1 mouse cellular context compared by ENCODE assay signal in the genomic region with DNA sequence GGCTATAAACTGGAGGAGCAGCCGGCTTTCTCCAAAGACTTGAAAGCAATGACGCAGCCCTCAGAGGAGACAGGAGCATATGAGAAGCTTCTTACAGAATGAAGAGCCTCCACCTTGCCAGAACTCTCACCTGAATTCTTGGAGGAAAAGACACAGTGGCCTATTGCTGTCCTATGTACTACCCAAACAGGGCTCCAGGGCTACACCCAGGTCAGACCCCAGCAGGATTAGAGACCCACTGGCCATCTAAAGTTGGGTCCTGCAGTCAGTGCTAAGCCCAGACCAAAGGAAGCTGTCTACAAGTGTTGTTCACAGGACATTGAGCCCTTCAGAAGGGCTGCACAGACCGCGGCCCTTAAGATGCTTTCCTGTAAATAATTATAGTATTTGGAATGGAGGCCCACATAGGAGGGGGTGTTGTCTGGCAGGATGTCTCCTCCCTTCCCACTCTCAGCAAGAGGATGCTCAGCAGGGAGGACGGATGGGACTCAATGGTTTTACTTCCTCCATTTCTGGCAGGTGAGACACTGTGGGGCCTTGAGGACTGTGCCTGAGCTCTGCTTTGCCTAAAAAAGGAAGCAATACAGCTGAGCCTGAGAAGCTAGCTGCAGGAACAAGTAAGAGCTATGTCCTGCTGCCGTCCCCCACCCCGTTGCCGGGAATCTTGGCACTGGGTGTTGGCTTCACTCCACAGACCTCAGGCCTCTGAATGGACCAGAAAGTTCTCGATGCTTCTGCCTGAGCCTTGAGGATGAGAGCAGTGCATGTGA.
TF ChIP-seq lines count a peak whose summit lies in the region.

No protein-coding gene starts in this region.

TF ChIP-seq in MEL, 35 proteins besides CTCF, POLR2A, EP300 and RAD21:
- TF ChIP-seq SIN3A (IDR thresholded peaks at IDR 0.05; ENCODE audit: low read length) (no peak), ZMIZ1 (IDR thresholded peaks at IDR 0.05; ENCODE audit: low read depth, low read length) (no peak), NELFE (IDR thresholded peaks at IDR 0.05; ENCODE audit: low read depth, low read length) (no peak), E2F4 (IDR thresholded peaks at IDR 0.05; ENCODE audit: borderline replicate concordance, low read depth, low read length) (no peak)
TF ChIP-seq in MEL: peak in this region for 0.
